Mouse (Mus musculus) retina, postnatal 7 days (tissue): ENCODE data around the gene Arid1b.

Experiments used
- DNase-seq: peaks from one replicate; pipeline ENCODE4 v3.0.0-alpha.2; 2012; ENCODE audit warnings: low read depth, low spot score

Gene Arid1b

DNA sequence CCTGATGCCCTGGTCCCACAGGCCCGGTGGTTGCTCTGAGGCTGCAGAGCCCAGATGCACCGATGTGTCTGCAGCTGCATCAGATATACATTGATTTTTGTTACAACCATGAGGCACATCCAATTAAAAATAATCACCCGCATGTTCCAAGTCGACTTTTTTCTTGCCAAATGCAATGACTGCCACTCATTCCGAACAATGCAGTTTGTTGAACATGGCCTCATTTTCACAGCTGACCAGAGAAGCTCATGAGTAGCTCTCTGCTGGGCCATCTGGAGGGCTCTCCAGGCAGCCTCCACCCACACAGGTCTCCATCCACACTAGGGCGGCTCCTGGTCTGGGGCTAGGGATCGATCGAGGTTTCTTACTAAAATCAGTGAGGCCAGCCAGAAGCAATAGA is 378.8 kb downstream of the Arid1b start:
- DNase-seq: no peak

DNA sequence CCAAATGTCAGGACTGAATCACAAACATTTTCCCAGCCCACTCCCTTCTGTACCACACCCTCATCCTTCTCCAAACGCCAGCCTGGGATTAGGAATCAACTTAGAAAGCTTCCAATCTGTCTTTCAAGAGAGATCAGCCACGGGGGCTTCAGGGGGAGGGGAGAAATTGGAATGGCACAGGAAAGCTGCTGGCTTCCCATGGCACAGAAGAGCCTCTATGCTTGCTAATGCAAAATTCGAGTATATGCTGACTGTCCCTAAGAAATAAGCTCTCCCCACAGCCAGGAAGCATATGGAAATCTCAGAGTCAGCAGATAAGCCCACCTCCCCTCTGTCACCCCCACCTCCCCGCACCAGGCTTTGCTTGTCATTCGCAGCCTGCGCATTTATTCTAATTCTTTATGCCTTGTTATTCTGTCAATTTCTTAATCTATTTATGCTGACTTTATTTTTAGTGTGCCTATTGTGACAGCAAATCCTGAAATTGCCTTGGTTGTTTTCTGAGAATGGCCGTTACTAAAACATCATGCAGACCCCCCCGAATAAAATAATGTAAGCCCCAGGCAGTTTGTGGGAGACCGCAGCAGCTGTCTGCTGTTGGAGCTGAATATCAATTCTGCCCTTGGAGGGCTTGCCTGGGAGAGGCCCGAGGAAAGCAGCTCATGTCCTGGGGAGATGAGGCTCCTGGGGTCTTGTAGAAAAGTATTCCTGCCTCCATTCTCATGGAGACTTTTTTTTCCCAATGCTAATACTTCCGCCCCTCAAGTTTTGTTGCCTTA is 383.2 kb downstream of the Arid1b start:
- no peak for DNase-seq

DNA sequence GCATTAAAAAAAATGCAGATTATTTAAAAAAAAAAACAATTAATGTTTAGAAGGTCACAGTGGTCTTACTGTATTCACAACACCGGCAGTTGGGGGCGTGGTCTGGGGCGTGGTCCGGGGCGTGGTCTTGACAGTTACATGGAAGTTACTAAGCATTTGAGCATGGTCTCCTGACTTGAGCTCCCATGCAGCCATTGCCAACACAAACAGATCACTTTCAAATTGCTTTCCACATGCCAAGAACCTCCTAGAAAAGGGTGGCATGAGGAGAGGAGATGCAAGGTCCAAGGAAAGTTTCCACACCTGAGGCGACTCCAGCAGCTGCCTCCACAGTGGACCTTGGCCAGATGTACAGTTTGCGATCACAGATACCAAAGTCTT is 383.8 kb downstream of the Arid1b start:
- DNase-seq: no peak

DNA sequence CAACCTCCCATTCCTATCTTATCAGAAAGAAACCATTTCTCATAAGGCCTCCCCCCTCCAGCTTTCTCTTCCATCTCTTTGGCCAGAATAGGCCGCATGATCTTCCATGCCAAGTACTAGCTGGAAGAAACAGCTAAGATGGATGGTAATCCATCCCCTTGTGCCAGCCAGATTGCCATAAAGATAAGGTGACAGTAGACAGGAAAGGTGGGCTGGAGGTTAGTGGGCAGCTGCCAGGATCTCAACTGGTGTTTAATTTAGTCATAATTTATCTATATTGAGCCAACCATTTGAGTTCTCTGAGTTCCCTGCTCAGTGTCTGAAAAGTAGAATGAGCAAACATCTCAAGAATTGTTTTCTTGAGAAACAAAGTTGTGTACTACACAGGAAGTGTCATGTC is 391.6 kb downstream of the Arid1b start:
- no peak for DNase-seq

GRCm38 (mm10) chr17:5386885-5387545 is 392.9 kb downstream of the Arid1b start:
- no peak for DNase-seq

DNA sequence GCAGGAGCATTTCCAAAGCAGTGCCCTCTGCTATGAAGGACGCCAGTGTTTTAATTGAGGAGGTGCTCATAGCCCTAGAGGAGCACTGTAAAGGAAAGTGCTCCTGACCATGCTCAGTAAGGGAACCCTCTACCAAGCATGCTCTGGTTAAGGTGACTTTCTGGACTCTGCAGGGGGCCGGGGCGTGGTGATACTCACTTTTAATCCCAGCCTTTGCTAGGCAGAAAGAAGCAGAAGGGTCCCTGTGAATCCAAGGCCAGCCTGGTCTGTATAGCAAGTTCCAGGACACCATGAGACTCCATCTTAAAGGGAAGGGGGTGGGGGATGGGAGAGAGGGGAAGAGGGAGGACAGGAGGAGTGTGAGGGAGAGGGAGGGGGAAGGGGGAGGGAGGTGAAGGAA is 394.2 kb downstream of the Arid1b start:
- DNase-seq: no peak

DNA sequence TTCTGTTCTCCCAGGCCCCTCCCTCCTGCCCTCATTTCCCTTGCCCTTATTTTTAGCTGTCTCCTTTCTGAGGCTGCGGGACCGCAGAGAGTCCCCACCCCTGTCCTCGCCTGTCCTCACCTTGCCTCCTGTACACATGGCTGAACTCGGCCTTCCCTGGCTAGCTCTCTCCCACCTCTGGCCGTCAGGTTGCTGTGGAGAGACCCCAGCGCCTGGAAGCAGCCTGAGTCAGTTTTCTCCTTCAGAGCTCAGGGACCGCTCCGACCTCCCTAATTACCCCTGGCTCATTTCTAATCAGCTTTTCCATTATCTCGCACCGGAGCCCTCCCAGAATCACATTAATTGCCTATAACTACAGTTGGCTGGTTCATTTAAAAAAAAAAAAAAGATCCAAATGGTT is 396.6 kb downstream of the Arid1b start:
- DNase-seq: no peak

GRCm38 (mm10) chr17:5395454-5396205 is 401.5 kb downstream of the Arid1b start:
- no peak for DNase-seq

DNA sequence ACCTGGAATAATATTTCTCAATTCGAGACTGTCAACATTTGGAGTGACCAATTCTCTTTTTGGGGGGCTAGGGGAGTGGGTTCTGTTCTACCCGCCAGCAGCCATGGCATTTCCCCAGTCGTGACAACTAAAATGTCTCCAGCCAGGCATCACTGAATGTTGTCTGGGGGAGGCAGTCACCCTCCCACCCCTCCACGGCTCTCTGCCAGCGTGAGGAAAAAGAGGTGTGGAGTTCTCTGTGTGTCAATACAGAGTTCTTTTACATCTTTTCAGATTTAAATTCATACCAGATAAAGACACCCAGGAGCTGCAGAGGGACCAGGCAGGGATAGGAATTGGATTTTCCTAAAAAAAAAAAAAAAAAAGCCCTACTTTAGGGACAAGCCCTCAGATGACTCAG is 402.1 kb downstream of the Arid1b start:
- no peak for DNase-seq
